Mouse (Mus musculus): Measurements from ENCODE around the gene Akr7a5. TPM values are rescaled to one million over a fixed set of nuclear protein-coding genes. Genes with fewer than 3 reads are reported as not detected.

Gene Akr7a5
- polyA plus RNA-seq, 2 experiments, result 8.3 to 28.4 TPM

GRCm38 (mm10) chr4:139360761-139361548, 50.4 kb downstream of the Akr7a5 start:
- H3K4me2 ChIP-seq (ENCODE audit: low read depth), result peak overlapping the region; percentile 70
- peaks cover 77% of the 10 kb centered on the region for H3K36me3 ChIP-seq (replicated peaks; ENCODE audit: control insufficient read depth, insufficient read depth, low read depth)
- H3K9ac ChIP-seq (replicated peaks), result peak overlapping the region; percentile 61
- 42% methylated on average over 11 of the region's 11 CpGs for WGBS (ENCODE audit: insufficient replicate concordance)
- peaks cover 19 to 28% of the 10 kb centered on the region in 2 experiments for H3K4me1 ChIP-seq (replicated peaks; ENCODE audit: control insufficient read depth in 2 of 2, insufficient read depth in 2 of 2, low read length in 1 of 2)
- H3K27me3 ChIP-seq (ENCODE audit: control insufficient read depth, insufficient read depth, low read length), result no peaks in the 10 kb centered on the region
- DNase-seq (ENCODE audit: low read depth in 3 of 3, low spot score in 3 of 3) (peak; percentile 49 to 62 (median 58)), ATAC-seq (ENCODE audit: insufficient read depth) (peak; percentile 95)
- H3K4me3 ChIP-seq (ENCODE audit: insufficient read depth in 1 of 2, low read depth in 2 of 2, low read length in 2 of 2), result peak overlapping the region; percentile 30 to 39
- peak overlapping the region; percentile 93 for H3K27ac ChIP-seq
- peak; percentile 73; the same call in 1 of the 2 replicates for TF ChIP-seq EP300 (IDR thresholded peaks at IDR 0.05; ENCODE audit: low read depth)
- no peak for TF ChIP-seq CTCF (IDR thresholded peaks at IDR 0.05; ENCODE audit: low read depth)
- H3K9me3 ChIP-seq (ENCODE audit: control insufficient read depth, low read length), result no peaks in the 10 kb centered on the region

- Histone ChIP-seq H3K27ac (no peak overlapping the region), H3K4me2 (ENCODE audit: low read depth) (no peak overlapping the region), H3K27me3 (ENCODE audit: control insufficient read depth, insufficient read depth, low read length) (no peaks in the 10 kb centered on the region), H3K9ac (replicated peaks) (no peak overlapping the region), H3K9me3 (ENCODE audit: control insufficient read depth, low read length) (no peaks in the 10 kb centered on the region), H3K4me1 (replicated peaks; ENCODE audit: control insufficient read depth in 2 of 2, insufficient read depth in 2 of 2, low read length in 1 of 2) (no peaks in the 10 kb centered on the region), H3K36me3 (replicated peaks; ENCODE audit: control insufficient read depth, insufficient read depth, low read depth) (peaks cover 76% of the 10 kb centered on the region), H3K4me3 (ENCODE audit: insufficient read depth in 1 of 2, low read depth in 2 of 2, low read length in 2 of 2) (no peak overlapping the region)
- no peak for ATAC-seq (ENCODE audit: insufficient read depth)
- 81% methylated on average over 3 of the region's 3 CpGs for WGBS (ENCODE audit: insufficient replicate concordance)
- DNase-seq (ENCODE audit: low read depth in 3 of 3, low spot score in 3 of 3), result no peak
- TF ChIP-seq CTCF (IDR thresholded peaks at IDR 0.05; ENCODE audit: low read depth) (no peak), EP300 (IDR thresholded peaks at IDR 0.05; ENCODE audit: low read depth) (no peak)
These were observed 56.8 kb downstream of the Akr7a5 start for GRCm38 (mm10) chr4:139367336-139367735.

Small RNAs within 50 kb of the gene (microRNA-seq; reads per million reads assigned to microRNA genes)
- gene Gm24245 (not detected), gene Gm25732 (not detected)

Other genes starting within 250 kb of the Akr7a5 start
- not detected in 2 replicates for gene Htr6, start 235.2 kb upstream of the Akr7a5 start, polyA plus RNA-seq (2012; rRNA removed)
- not detected in 2 replicates for gene Htr6, start 235.2 kb upstream of the Akr7a5 start, polyA plus RNA-seq (2014; fragmentation: Nextera tagmentation; extraction: Ambion mirVana)
- gene Nbl1, start 217.8 kb upstream of the Akr7a5 start, polyA plus RNA-seq (2012; rRNA removed), result 0.74 and 0.80 TPM in 2 replicates
- 0.63 and 0.91 TPM in 2 replicates for gene Nbl1, start 217.8 kb upstream of the Akr7a5 start, polyA plus RNA-seq (2014; fragmentation: Nextera tagmentation; extraction: Ambion mirVana)
- 29.1 and 94.0 TPM in 2 replicates for gene Minos1, start 179.6 kb upstream of the Akr7a5 start, polyA plus RNA-seq (2012; rRNA removed)
- 391 and 424 TPM in 2 replicates for gene Minos1, start 179.6 kb upstream of the Akr7a5 start, polyA plus RNA-seq (2014; fragmentation: Nextera tagmentation; extraction: Ambion mirVana)
- 55.4 and 63.0 TPM in 2 replicates for gene Capzb, start 117.8 kb upstream of the Akr7a5 start, polyA plus RNA-seq (2012; rRNA removed)
- gene Capzb, start 117.8 kb upstream of the Akr7a5 start, polyA plus RNA-seq (2014; fragmentation: Nextera tagmentation; extraction: Ambion mirVana), result 105 and 110 TPM in 2 replicates
- gene Pqlc2, start within 50 bp of the Akr7a5 start, polyA plus RNA-seq (2012; rRNA removed), result 7.9 and 8.1 TPM in 2 replicates
- 8.6 and 9.7 TPM in 2 replicates for gene Pqlc2, start within 50 bp of the Akr7a5 start, polyA plus RNA-seq (2014; fragmentation: Nextera tagmentation; extraction: Ambion mirVana)
- gene Mrto4, start 41.8 kb downstream of the Akr7a5 start, polyA plus RNA-seq (2012; rRNA removed), result 37.3 and 57.9 TPM in 2 replicates
- gene Mrto4, start 41.8 kb downstream of the Akr7a5 start, polyA plus RNA-seq (2014; fragmentation: Nextera tagmentation; extraction: Ambion mirVana), result 86.7 and 89.3 TPM in 2 replicates
- gene Emc1, start 41.8 kb downstream of the Akr7a5 start, polyA plus RNA-seq (2012; rRNA removed), result 9.4 and 10.6 TPM in 2 replicates
- 5.3 and 6.5 TPM in 2 replicates for gene Emc1, start 41.8 kb downstream of the Akr7a5 start, polyA plus RNA-seq (2014; fragmentation: Nextera tagmentation; extraction: Ambion mirVana)
- 55.5 and 58.9 TPM in 2 replicates for gene Ubr4, start 41.9 kb downstream of the Akr7a5 start, polyA plus RNA-seq (2012; rRNA removed)
- gene Ubr4, start 41.9 kb downstream of the Akr7a5 start, polyA plus RNA-seq (2014; fragmentation: Nextera tagmentation; extraction: Ambion mirVana), result 34.0 and 38.9 TPM in 2 replicates
- 1.0 and 1.4 TPM in 2 replicates for gene Iffo2, start 219.8 kb downstream of the Akr7a5 start, polyA plus RNA-seq (2012; rRNA removed)
- 0.56 and 0.71 TPM in 2 replicates for gene Iffo2, start 219.8 kb downstream of the Akr7a5 start, polyA plus RNA-seq (2014; fragmentation: Nextera tagmentation; extraction: Ambion mirVana)